Mouse (Mus musculus) retina, adult 2 months (tissue): ENCODE data around the gene Ubox5.
"Not testable (repeated sequence)": the region's sequence is repeated elsewhere in the genome, so short reads cannot be mapped to it uniquely, and the experiment has no call there.

Experiments used
- DNase-seq: peaks from one replicate; pipeline ENCODE4 v3.0.0-alpha.2; 2012; ENCODE audit warnings: low read depth, low spot score

The Ubox5 gene

DNA sequence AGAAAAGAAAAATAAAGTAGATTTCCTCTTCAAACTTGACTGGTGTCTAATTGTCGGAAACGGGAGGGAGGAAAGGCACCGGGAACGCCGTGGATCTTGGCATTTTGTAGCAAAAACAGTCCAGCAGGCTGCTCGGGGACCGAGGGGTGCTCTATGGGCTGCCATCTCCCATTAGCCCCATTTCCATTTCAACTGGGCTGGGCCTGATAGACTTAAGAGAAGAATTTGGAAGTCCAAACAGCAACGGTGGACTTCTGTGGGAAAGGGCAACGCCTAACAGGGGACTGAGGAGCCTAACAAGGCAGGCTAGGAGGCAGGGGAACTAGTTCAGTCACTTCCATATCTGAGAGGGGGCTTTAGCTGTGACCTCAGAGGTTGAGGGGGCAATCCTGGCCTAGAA is 52.8 kb downstream of the Ubox5 start:
- DNase-seq: no peak

DNA sequence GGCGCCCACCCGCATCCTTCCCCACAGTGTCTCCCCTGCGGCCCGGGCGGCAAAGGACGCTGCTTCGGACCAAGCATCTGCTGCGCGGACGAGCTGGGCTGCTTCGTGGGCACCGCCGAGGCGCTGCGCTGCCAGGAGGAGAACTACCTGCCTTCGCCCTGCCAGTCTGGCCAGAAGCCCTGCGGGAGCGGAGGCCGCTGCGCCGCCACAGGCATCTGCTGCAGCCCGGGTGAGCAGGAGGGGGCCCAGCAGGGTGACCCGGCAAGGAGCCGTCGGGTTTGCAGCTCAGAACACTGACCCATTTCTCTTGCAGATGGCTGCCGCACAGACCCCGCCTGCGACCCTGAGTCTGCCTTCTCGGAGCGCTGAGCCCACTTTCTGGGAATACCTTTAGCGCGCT is 53.3 kb downstream of the Ubox5 start:
- not testable (repeated sequence) for DNase-seq

DNA sequence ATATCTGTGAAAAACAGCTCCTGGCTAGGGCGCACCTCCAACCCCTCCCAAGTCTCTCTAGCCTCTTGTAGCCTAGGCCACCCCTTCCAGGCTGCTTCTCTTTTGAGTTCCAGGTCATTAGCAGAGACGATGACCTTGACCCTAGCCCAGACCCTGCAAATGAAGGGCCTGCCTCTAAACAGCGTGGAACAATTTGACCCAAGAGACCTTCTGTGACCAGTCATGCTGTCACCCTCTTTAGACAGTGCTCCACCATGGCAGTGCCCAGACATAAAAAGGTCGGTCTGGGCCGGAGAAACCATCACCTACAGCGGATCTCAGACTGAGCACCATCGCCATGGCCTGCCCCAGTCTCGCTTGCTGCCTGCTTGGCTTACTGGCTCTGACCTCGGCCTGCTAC is 54.0 kb downstream of the Ubox5 start, which contains the start of gene Oxt:
TSS of gene Oxt (plus strand) at position 301 of the 400 bp plus-strand sequence.
- no peak for DNase-seq

DNA sequence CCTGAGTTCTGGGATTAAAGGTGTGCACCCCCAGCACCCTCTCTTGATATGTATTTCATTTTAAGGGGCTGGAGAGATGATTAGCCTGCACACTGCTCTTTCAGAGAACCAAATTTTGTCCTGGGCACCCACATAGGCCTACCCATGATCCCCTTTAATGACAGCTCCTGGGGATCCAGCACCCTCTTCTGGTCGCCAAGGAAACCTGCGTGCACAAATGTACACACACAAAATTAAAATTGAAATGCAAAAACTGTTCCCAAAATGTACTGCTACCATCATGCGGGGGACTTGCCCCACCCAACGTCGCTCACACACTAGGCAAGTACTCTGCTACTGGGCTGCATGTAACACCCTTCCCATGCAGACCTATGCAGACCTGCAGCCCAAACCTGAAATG is 54.9 kb downstream of the Ubox5 start:
- DNase-seq: no peak

- no peak for DNase-seq
These were observed 59.9 kb downstream of the Ubox5 start for GRCm38 (mm10) chr2:130569926-130570325.

- no peak for DNase-seq
These were observed 60.9 kb downstream of the Ubox5 start for GRCm38 (mm10) chr2:130568921-130569320.

DNA sequence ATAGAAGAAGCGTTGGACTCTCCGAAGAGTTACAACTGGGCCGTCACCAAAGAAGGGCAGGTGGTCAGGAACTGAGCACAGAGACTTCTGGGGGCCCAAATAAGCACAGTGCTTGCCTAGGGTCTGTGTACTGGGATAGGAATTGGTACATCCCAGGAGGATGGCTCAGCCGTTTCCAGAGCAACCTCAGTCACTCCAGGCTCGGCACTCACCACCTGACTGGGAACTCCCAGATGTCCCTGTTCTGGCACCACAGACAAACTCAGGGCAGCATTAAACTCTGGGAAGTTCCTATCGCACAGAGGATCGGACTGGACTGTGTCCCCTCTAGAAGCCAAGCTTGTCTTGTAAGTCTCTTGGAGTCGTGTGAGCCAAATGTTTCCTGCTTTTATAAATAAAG is 64.9 kb downstream of the Ubox5 start:
- no peak for DNase-seq

GRCm38 (mm10) chr2:130564063-130564462 is 65.8 kb downstream of the Ubox5 start:
- no peak for DNase-seq

- DNase-seq: peak; percentile 78
These were observed 66.4 kb downstream of the Ubox5 start, which contains the start of gene Mrps26 for GRCm38 (mm10) chr2:130563212-130564055. Gene Mrps26, plus strand, starts transcription at chr2:130563742.

DNA sequence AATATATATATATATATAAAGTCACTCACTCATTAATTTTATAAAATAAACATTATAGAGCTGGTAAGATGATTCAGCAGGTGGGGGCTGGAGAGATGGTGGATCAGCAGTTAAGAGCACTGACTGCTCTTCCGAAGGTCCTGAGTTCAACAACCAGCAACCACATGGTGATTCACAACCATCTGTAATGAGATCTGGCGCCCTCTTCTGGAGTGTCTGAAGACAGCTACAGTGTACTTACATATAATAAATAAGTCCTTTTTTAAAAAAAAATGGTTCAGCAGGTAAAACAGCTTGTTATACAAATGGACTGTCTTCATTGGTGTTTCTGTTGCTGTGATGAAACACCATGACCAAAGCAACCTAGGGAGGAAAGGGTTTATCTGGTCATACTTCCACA is 71.8 kb downstream of the Ubox5 start:
- DNase-seq: no peak

- DNase-seq: no peak
These were observed 72.4 kb downstream of the Ubox5 start for GRCm38 (mm10) chr2:130557462-130557861.

DNA sequence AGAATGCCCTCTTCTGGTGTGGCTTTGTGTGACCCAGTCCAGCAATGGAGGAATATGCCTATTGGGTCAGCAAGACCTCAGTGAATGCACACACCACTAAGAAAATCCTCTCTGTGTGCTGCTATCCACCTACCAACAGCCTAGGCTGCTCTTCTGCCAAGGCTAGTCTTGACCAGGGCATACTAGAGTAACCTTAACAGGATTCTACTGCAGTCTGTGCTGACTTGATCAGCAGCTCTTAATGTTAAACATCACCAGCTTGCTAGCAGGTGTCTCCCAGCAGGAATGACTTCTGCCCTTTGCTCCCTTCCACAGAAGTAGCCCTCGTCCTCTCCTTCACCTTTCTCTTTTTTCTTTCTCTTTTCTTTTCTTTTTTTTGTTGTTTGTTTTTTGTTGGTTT is 73.5 kb downstream of the Ubox5 start:
- DNase-seq: no peak

DNA sequence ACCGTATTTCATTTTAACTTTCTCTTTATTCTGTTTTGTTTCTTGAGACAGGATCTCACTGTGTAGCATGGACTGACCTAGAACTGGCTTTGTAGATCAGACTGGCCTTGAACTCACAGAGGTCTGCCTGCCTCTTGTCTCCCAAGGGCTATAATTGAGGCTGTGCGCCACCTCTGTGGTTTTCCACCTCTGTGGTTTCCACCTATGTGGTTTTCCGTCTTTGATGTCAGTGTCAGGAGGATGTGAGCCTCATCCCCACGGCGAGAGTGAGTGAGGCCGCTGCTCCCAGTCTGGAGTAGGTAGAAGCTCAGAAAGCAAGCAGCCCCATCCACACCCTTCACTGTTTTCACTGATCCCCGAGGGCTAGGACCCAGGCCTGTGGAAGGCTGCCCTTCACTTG is 75.0 kb downstream of the Ubox5 start:
- no peak for DNase-seq

DNA sequence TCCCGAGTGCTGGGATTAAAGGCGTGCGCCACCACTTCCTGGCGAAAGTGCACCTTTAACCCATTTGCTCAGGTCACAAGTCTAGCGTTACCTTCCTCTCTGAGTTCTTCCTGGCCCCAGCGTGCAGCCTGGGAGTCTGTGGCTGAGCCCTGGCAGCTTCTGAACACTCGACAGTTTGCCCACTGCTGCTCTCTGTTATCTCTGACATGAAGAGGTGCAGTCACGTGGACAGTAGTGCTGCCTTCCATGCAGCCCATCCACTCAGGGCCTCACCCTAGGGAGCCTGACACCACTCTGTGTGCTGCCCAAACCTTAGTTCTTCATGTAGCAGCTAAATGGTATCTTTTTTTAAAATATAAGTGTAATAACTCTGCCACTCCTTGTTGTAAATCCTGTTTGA is 82.9 kb downstream of the Ubox5 start:
- no peak for DNase-seq

DNA sequence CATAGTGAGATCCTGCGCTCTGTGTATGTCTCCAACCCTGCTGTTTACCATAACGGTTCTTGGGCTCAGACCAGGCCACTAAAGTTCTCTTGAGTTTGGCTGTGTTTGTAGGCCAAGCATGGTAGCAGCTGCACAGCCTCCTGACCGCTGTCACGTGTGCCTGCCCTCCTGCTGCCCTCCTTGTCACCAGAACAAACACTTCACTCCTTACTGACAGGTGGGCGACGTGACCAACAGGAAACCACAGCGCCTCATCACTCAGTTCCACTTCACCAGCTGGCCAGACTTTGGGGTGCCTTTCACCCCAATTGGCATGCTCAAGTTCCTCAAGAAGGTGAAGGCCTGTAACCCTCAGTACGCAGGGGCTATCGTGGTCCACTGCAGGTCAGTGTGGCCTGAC is 89.6 kb downstream of the Ubox5 start:
- no peak for DNase-seq
